Mouse (Mus musculus): ENCODE data around the gene Zfp612. TPM values are rescaled to one million over a fixed set of nuclear protein-coding genes. Genes with fewer than 3 reads are reported as not detected.
"Not testable (repeated sequence)": the region's sequence is repeated elsewhere in the genome, so short reads cannot be mapped to it uniquely, and the experiment has no call there.

The Zfp612 gene
- 8.3 and 8.8 TPM in 2 replicates for polyA plus RNA-seq (2015; fragmentation: Nextera tagmentation; extraction: Ambion mirVana)

GRCm38 (mm10) chr8:110079282-110080221, at the start of gene Zfp612:
Zfp612 (plus strand) TSS chr8:110079746.
- WGBS = 6% methylated on average over 54 of the region's 54 CpGs
- Histone ChIP-seq H3K27me3 (no peaks in the 10 kb centered on the region), H3K4me3 (replicated peaks) (peak within 1 kb of the TSS; percentile 67), H3K9ac (peak within 1 kb of the TSS; percentile 45), H3K36me3 (peaks cover 10% of the 10 kb centered on the region; the same call in 1 of the 2 replicates), H3K4me2 (replicated peaks) (peak within 1 kb of the TSS; percentile 86), H3K4me1 (peaks cover 7% of the 10 kb centered on the region; the same call in 1 of the 2 replicates), H3K27ac (replicated peaks) (no peak within 1 kb of the TSS), H3K9me3 (replicated peaks) (no peaks in the 10 kb centered on the region)
- ATAC-seq (ENCODE audit: insufficient number of reproducible peaks, low FRiP score, low TSS enrichment, low read depth) = peak; percentile 84

GRCm38 (mm10) chr8:110033771-110034170, 45.8 kb upstream of the Zfp612 start:
- H3K9ac ChIP-seq; H3K36me3 ChIP-seq; ATAC-seq (ENCODE audit: insufficient number of reproducible peaks, low FRiP score, low TSS enrichment, low read depth); H3K4me2 ChIP-seq (replicated peaks); H3K27me3 ChIP-seq; H3K4me1 ChIP-seq; H3K9me3 ChIP-seq (replicated peaks); H3K4me3 ChIP-seq (replicated peaks); H3K27ac ChIP-seq (replicated peaks): not testable (repeated sequence)
- 24% methylated on average over 8 of the region's 8 CpGs for WGBS

- no peak overlapping the region for H3K9ac ChIP-seq
- H3K27me3 ChIP-seq = no peaks in the 10 kb centered on the region
- H3K9me3 ChIP-seq (replicated peaks) = no peaks in the 10 kb centered on the region
- H3K36me3 ChIP-seq = no peaks in the 10 kb centered on the region
- no peaks in the 10 kb centered on the region for H3K4me1 ChIP-seq
- no peak overlapping the region for H3K4me3 ChIP-seq (replicated peaks)
- no peak for ATAC-seq (ENCODE audit: insufficient number of reproducible peaks, low FRiP score, low TSS enrichment, low read depth)
- WGBS = 65% methylated on average over 4 of the region's 4 CpGs
- no peak overlapping the region for H3K27ac ChIP-seq (replicated peaks)
- no peak overlapping the region for H3K4me2 ChIP-seq (replicated peaks)
Measured at GRCm38 (mm10) chr8:110034331-110034730, 45.2 kb upstream of the Zfp612 start.

GRCm38 (mm10) chr8:110036156-110036555, 43.4 kb upstream of the Zfp612 start:
- no peaks in the 10 kb centered on the region for H3K4me1 ChIP-seq
- no peak for ATAC-seq (ENCODE audit: insufficient number of reproducible peaks, low FRiP score, low TSS enrichment, low read depth)
- H3K9me3 ChIP-seq (replicated peaks) = no peaks in the 10 kb centered on the region
- H3K4me2 ChIP-seq (replicated peaks) = no peak overlapping the region
- WGBS = 63% methylated on average over 2 of the region's 2 CpGs
- H3K4me3 ChIP-seq (replicated peaks) = no peak overlapping the region
- H3K9ac ChIP-seq = no peak overlapping the region
- no peaks in the 10 kb centered on the region for H3K27me3 ChIP-seq
- no peaks in the 10 kb centered on the region for H3K36me3 ChIP-seq
- no peak overlapping the region for H3K27ac ChIP-seq (replicated peaks)

GRCm38 (mm10) chr8:110039216-110039615, 40.3 kb upstream of the Zfp612 start:
- no peak for ATAC-seq (ENCODE audit: insufficient number of reproducible peaks, low FRiP score, low TSS enrichment, low read depth)
- Histone ChIP-seq H3K36me3 (no peaks in the 10 kb centered on the region), H3K4me3 (replicated peaks) (no peak overlapping the region), H3K27ac (replicated peaks) (no peak overlapping the region), H3K27me3 (no peaks in the 10 kb centered on the region), H3K9me3 (replicated peaks) (no peaks in the 10 kb centered on the region), H3K4me1 (no peaks in the 10 kb centered on the region), H3K9ac (no peak overlapping the region), H3K4me2 (replicated peaks) (no peak overlapping the region)
- WGBS = 19% methylated on average over 7 of the region's 7 CpGs

- no peaks in the 10 kb centered on the region for H3K36me3 ChIP-seq
- no peak within 1 kb of the TSS for H3K4me3 ChIP-seq (replicated peaks)
- no peaks in the 10 kb centered on the region for H3K9me3 ChIP-seq (replicated peaks)
- no peak within 1 kb of the TSS for H3K27ac ChIP-seq (replicated peaks)
- WGBS = 62% methylated on average over 5 of the region's 5 CpGs
- ATAC-seq (ENCODE audit: insufficient number of reproducible peaks, low FRiP score, low TSS enrichment, low read depth) = no peak
- no peaks in the 10 kb centered on the region for H3K27me3 ChIP-seq
- no peaks in the 10 kb centered on the region for H3K4me1 ChIP-seq
- no peak within 1 kb of the TSS for H3K9ac ChIP-seq
- no peak within 1 kb of the TSS for H3K4me2 ChIP-seq (replicated peaks)
Measured at GRCm38 (mm10) chr8:110039659-110040058, 39.9 kb upstream of the Zfp612 start, which contains the start of gene Chst4. Chst4 (minus strand) TSS chr8:110039740.

GRCm38 (mm10) chr8:110040509-110040908, 39.0 kb upstream of the Zfp612 start:
- 69% methylated on average over 4 of the region's 4 CpGs for WGBS
- no peaks in the 10 kb centered on the region for H3K4me1 ChIP-seq
- H3K27me3 ChIP-seq = no peaks in the 10 kb centered on the region
- H3K4me2 ChIP-seq (replicated peaks) = no peak overlapping the region
- H3K36me3 ChIP-seq = no peaks in the 10 kb centered on the region
- H3K9ac ChIP-seq = no peak overlapping the region
- H3K27ac ChIP-seq (replicated peaks) = no peak overlapping the region
- H3K9me3 ChIP-seq (replicated peaks) = no peaks in the 10 kb centered on the region
- no peak overlapping the region for H3K4me3 ChIP-seq (replicated peaks)
- ATAC-seq (ENCODE audit: insufficient number of reproducible peaks, low FRiP score, low TSS enrichment, low read depth) = no peak

GRCm38 (mm10) chr8:110051208-110051607, 28.3 kb upstream of the Zfp612 start:
- no peaks in the 10 kb centered on the region for H3K27me3 ChIP-seq
- no peaks in the 10 kb centered on the region for H3K36me3 ChIP-seq
- H3K27ac ChIP-seq (replicated peaks) = no peak overlapping the region
- no peak for ATAC-seq (ENCODE audit: insufficient number of reproducible peaks, low FRiP score, low TSS enrichment, low read depth)
- H3K4me2 ChIP-seq (replicated peaks) = no peak overlapping the region
- no peak overlapping the region for H3K4me3 ChIP-seq (replicated peaks)
- H3K4me1 ChIP-seq = no peaks in the 10 kb centered on the region
- no peaks in the 10 kb centered on the region for H3K9me3 ChIP-seq (replicated peaks)
- WGBS = 81% methylated on average over 6 of the region's 6 CpGs
- H3K9ac ChIP-seq = no peak overlapping the region

- no peak overlapping the region for H3K9ac ChIP-seq
- no peaks in the 10 kb centered on the region for H3K4me1 ChIP-seq
- WGBS = 80% methylated on average over 8 of the region's 8 CpGs
- no peak overlapping the region for H3K4me3 ChIP-seq (replicated peaks)
- no peaks in the 10 kb centered on the region for H3K27me3 ChIP-seq
- H3K4me2 ChIP-seq (replicated peaks) = no peak overlapping the region
- no peak overlapping the region for H3K27ac ChIP-seq (replicated peaks)
- H3K9me3 ChIP-seq (replicated peaks) = no peaks in the 10 kb centered on the region; the same call in 1 of the 2 replicates
- no peak for ATAC-seq (ENCODE audit: insufficient number of reproducible peaks, low FRiP score, low TSS enrichment, low read depth)
- H3K36me3 ChIP-seq = no peaks in the 10 kb centered on the region
Measured at GRCm38 (mm10) chr8:110058207-110058606, 21.3 kb upstream of the Zfp612 start.

- no peak overlapping the region for H3K4me3 ChIP-seq (replicated peaks)
- ATAC-seq (ENCODE audit: insufficient number of reproducible peaks, low FRiP score, low TSS enrichment, low read depth) = no peak
- H3K27me3 ChIP-seq = no peaks in the 10 kb centered on the region
- H3K9ac ChIP-seq = no peak overlapping the region
- no peak overlapping the region for H3K27ac ChIP-seq (replicated peaks)
- WGBS = 80% methylated on average over 9 of the region's 9 CpGs
- H3K36me3 ChIP-seq = no peaks in the 10 kb centered on the region
- H3K4me1 ChIP-seq = no peaks in the 10 kb centered on the region
- H3K4me2 ChIP-seq (replicated peaks) = no peak overlapping the region
- H3K9me3 ChIP-seq (replicated peaks) = no peaks in the 10 kb centered on the region; the same call in 1 of the 2 replicates
Measured at GRCm38 (mm10) chr8:110064161-110064560, 15.4 kb upstream of the Zfp612 start.

GRCm38 (mm10) chr8:110064606-110065365, 14.8 kb upstream of the Zfp612 start:
- Histone ChIP-seq H3K9me3 (replicated peaks) (no peaks in the 10 kb centered on the region; the same call in 1 of the 2 replicates), H3K4me3 (replicated peaks) (no peak overlapping the region), H3K27me3 (no peaks in the 10 kb centered on the region), H3K4me2 (replicated peaks) (no peak overlapping the region), H3K36me3 (no peaks in the 10 kb centered on the region), H3K27ac (replicated peaks) (no peak overlapping the region), H3K4me1 (no peaks in the 10 kb centered on the region), H3K9ac (no peak overlapping the region)
- no peak for ATAC-seq (ENCODE audit: insufficient number of reproducible peaks, low FRiP score, low TSS enrichment, low read depth)
- 92% methylated on average over 18 of the region's 18 CpGs for WGBS
